In the genomic region with DNA sequence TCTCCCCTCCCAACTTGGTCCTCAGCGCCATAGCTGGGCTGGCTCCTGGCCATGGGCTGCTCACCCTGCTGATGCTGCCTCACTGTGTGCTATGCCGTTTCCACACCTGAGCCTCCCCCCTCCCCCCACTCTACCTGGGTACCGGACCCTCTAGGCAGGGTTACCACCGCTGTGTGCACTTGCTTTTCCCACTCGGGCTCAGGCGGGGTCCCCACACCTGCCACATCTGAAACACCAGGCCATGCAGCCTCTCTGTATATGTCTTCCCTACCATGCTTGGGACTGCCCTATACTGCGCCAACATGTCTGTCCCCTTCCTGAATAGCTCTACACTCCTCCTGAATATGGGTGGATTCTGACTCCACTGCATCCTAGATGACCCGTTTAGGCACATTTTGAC, we compare ENCODE assay signal across 20 mouse cellular contexts.
A peak's percentile ranks its signal among the peaks of the same experiment; 100 is the strongest.
DNase-seq lines count a peak whose midpoint lies in the region; ATAC-seq lines count a peak whose summit lies in the region.
"Had no signal": no experiment of that assay in that cellular context is flagged by ENCODE, and none has a peak within 500 bp of the region (broad histone marks: within the 10 kb centered on the region; RNA-seq: fewer than 3 reads in every experiment).

No protein-coding gene starts in this region.

- no peak overlapping the region for H3K4me3 ChIP-seq in embryonic facial prominence, embryonic 15.5 days (replicated peaks)
- H3K4me3 ChIP-seq: embryonic facial prominence, embryonic 12.5 days; forebrain, embryonic 12.5 days; forebrain, embryonic 15.5 days; heart, adult 2 months; hindbrain, embryonic 12.5 days; hindbrain, embryonic 15.5 days had no signal

- H3K4me2 ChIP-seq in embryonic facial prominence, embryonic 15.5 days (replicated peaks): no peak overlapping the region
- H3K4me2 ChIP-seq: embryonic facial prominence, embryonic 12.5 days; forebrain, embryonic 12.5 days; forebrain, embryonic 15.5 days; heart, embryonic 11.5 days; hindbrain, embryonic 12.5 days; hindbrain, embryonic 15.5 days had no signal

- no peaks in the 10 kb centered on the region for H3K36me3 ChIP-seq in embryonic facial prominence, embryonic 15.5 days
- H3K36me3 ChIP-seq: embryonic facial prominence, embryonic 12.5 days; forebrain, embryonic 12.5 days; forebrain, embryonic 15.5 days; hindbrain, embryonic 12.5 days; hindbrain, embryonic 15.5 days had no signal

- DNase-seq in heart, adult 11 months: peak; percentile 82
- no peak for DNase-seq in heart, adult 9 months (ENCODE audit: low spot score in 2 of 2)
- peak; percentile 14 for DNase-seq in thymus, postnatal 14 days
- no peak for DNase-seq in thymus, postnatal 10 days (ENCODE audit: low spot score in 2 of 2)
- peak; percentile 4 for DNase-seq in CD4-positive helper T cell, adult 2 months (ENCODE audit: low read depth, low spot score)
- DNase-seq: adrenal gland, adult 8-10 months; adrenal gland, postnatal 25 days; cerebellum, adult 11-12 months; cerebellum, adult 8-10 months; cerebellum, postnatal 10 days; gastrocnemius, postnatal 25 days; heart, adult 2 months had no signal

- no peak overlapping the region for H3K9ac ChIP-seq in embryonic facial prominence, embryonic 15.5 days
- H3K9ac ChIP-seq: embryonic facial prominence, embryonic 12.5 days; forebrain, embryonic 12.5 days; forebrain, embryonic 15.5 days; hindbrain, embryonic 12.5 days; hindbrain, embryonic 15.5 days had no signal

- H3K4me1 ChIP-seq in embryonic facial prominence, embryonic 15.5 days: no peaks in the 10 kb centered on the region
- H3K4me1 ChIP-seq: embryonic facial prominence, embryonic 12.5 days had no signal

- 95% methylated on average over 8 of the region's 8 CpGs for WGBS in embryonic facial prominence, embryonic 15.5 days

- no peaks in the 10 kb centered on the region for H3K27me3 ChIP-seq in embryonic facial prominence, embryonic 15.5 days
- H3K27me3 ChIP-seq: embryonic facial prominence, embryonic 12.5 days; forebrain, embryonic 12.5 days; forebrain, embryonic 15.5 days; hindbrain, embryonic 12.5 days; hindbrain, embryonic 15.5 days had no signal

- peak; percentile 54; the same call in 1 of the 2 replicates for ATAC-seq in embryonic facial prominence, embryonic 15.5 days (ENCODE audit: insufficient number of reproducible peaks, low FRiP score, low TSS enrichment, low read depth)
- ATAC-seq: activated CD4-positive, CD25-positive, alpha-beta regulatory T cell, adult 4 months; forebrain, embryonic 15.5 days had no signal

- no peak overlapping the region for H3K27ac ChIP-seq in embryonic facial prominence, embryonic 15.5 days (replicated peaks)
- H3K27ac ChIP-seq: embryonic facial prominence, embryonic 12.5 days; forebrain, embryonic 12.5 days; forebrain, embryonic 15.5 days; heart, adult 2 months; hindbrain, embryonic 12.5 days; hindbrain, embryonic 15.5 days had no signal

- no peaks in the 10 kb centered on the region for H3K9me3 ChIP-seq in embryonic facial prominence, embryonic 15.5 days (replicated peaks)
- H3K9me3 ChIP-seq: embryonic facial prominence, embryonic 12.5 days; forebrain, embryonic 12.5 days; forebrain, embryonic 15.5 days; hindbrain, embryonic 12.5 days; hindbrain, embryonic 15.5 days had no signal

Comparison
In these comparisons a context has a peak if more than half of its experiments do, and no peak if none do; other contexts are left out.
1. DNase-seq: peak in heart, adult 11 months (single experiment), thymus, postnatal 14 days (single experiment) and CD4-positive helper T cell, adult 2 months (single experiment); none in heart, adult 9 months (0 of 2) and thymus, postnatal 10 days (0 of 2).